Mouse (Mus musculus): ENCODE results near the gene Egfl6. TPM values are rescaled to one million over a fixed set of nuclear protein-coding genes. Genes with fewer than 3 reads are reported as not detected.

Egfl6 gene
- total and polyA plus RNA-seq, 2 experiments from 2014 or later = 5.1 to 5.4 TPM

- DNase-seq (ENCODE audit: low spot score) = peak; percentile 36
- peak overlapping the region; percentile 54 for H3K4me3 ChIP-seq (ENCODE audit: low read length)
- no peaks in the 10 kb centered on the region for H3K27me3 ChIP-seq (ENCODE audit: insufficient read depth, low read length)
- 0 out of 2 replicates have a peak, but pooled peaks have one; percentile 3 for ATAC-seq
- no peaks in the 10 kb centered on the region for H3K9me3 ChIP-seq (ENCODE audit: low read length)
- no peak for TF ChIP-seq CTCF (IDR thresholded peaks at IDR 0.05; ENCODE audit: low read depth)
- H3K4me1 ChIP-seq (ENCODE audit: insufficient read depth, low read length) = no peaks in the 10 kb centered on the region
- H3K36me3 ChIP-seq (ENCODE audit: insufficient read depth, low read length) = no peaks in the 10 kb centered on the region
- 29% methylated on average over 28 of the region's 28 CpGs for WGBS
- H3K4me2 ChIP-seq (ENCODE audit: low read depth, low read length) = peak overlapping the region; percentile 52
- peak overlapping the region; percentile 76 for H3K27ac ChIP-seq
- H3K9ac ChIP-seq (replicated peaks; ENCODE audit: low read length) = peak overlapping the region; percentile 66
These were observed 106.7 kb downstream of the Egfl6 start for GRCm38 (mm10) chrX:166478631-166479364.

- Histone ChIP-seq H3K4me2 (ENCODE audit: low read depth, low read length) (peak overlapping the region; percentile 52), H3K9ac (replicated peaks; ENCODE audit: low read length) (0 out of 2 replicates have a peak overlapping the region, but pooled peaks have one; percentile 5), H3K4me3 (ENCODE audit: low read length) (no peak overlapping the region), H3K36me3 (ENCODE audit: insufficient read depth, low read length) (no peaks in the 10 kb centered on the region), H3K27me3 (ENCODE audit: insufficient read depth, low read length) (no peaks in the 10 kb centered on the region), H3K9me3 (ENCODE audit: low read length) (no peaks in the 10 kb centered on the region), H3K4me1 (ENCODE audit: insufficient read depth, low read length) (no peaks in the 10 kb centered on the region), H3K27ac (no peak overlapping the region)
- 54% methylated on average over 6 of the region's 6 CpGs for WGBS
- no peak for TF ChIP-seq CTCF (IDR thresholded peaks at IDR 0.05; ENCODE audit: low read depth)
- no peak for ATAC-seq
- no peak for DNase-seq (ENCODE audit: low spot score)
These were observed 108.1 kb downstream of the Egfl6 start for GRCm38 (mm10) chrX:166477393-166477792.

Other genes with a start within 250 kb of the Egfl6 start
- 32.8 and 37.7 TPM in 2 replicates for gene Trappc2, start 145.1 kb downstream of the Egfl6 start, total RNA-seq (2014; rRNA removed)
- 101 and 104 TPM in 2 replicates for gene Trappc2, start 145.1 kb downstream of the Egfl6 start, polyA plus RNA-seq (2015; fragmentation: Nextera tagmentation; extraction: Ambion mirVana)
- 4.3 and 5.6 TPM in 2 replicates for gene Ofd1, start 145.0 kb downstream of the Egfl6 start, total RNA-seq (2014; rRNA removed)
- 7.1 TPM in 2 replicates for gene Ofd1, start 145.0 kb downstream of the Egfl6 start, polyA plus RNA-seq (2015; fragmentation: Nextera tagmentation; extraction: Ambion mirVana)
- 29.5 and 42.7 TPM in 2 replicates for gene Rab9, start 105.9 kb downstream of the Egfl6 start, total RNA-seq (2014; rRNA removed)
- gene Rab9, start 105.9 kb downstream of the Egfl6 start, polyA plus RNA-seq (2015; fragmentation: Nextera tagmentation; extraction: Ambion mirVana) = 65.2 and 67.2 TPM in 2 replicates
- 3.7 and 4.5 TPM in 2 replicates for gene Tceanc, start 67.2 kb downstream of the Egfl6 start, total RNA-seq (2014; rRNA removed)
- 3.9 and 4.0 TPM in 2 replicates for gene Tceanc, start 67.2 kb downstream of the Egfl6 start, polyA plus RNA-seq (2015; fragmentation: Nextera tagmentation; extraction: Ambion mirVana)

Measured in hindbrain, postnatal 0 days (tissue).